Mouse (Mus musculus): ENCODE measurements around the gene Crybb1.

DNA sequence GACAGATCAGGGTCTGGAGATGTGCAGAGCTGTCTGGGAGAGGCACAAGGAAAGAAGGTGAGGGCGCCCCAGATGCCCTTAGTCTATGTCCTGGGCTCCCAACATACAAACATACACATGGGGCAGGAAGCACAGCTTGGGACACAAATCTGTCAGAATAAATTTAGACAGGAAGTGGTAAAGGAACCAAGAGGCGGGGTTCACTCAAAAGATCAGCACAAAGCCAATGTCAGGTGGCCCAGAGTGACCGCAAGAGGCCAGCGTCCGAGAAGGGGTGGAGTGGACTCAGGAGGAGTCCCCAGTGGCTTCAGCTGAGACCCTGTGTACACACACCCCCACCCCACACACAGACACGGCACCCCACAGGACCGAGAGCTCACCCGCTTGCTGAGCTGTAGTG lies 35.4 kb upstream of the Crybb1 start:
- TF ChIP-seq CTCF (IDR thresholded peaks at IDR 0.05; ENCODE audit: borderline replicate concordance, extremely low read depth, insufficient read depth, insufficient read length): no peak
- no peak for TF ChIP-seq POLR2A (IDR thresholded peaks at IDR 0.05; ENCODE audit: borderline replicate concordance, extremely low read depth, insufficient read depth, insufficient read length, poor library complexity, severe bottlenecking)
